Mouse (Mus musculus) adipocyte (in vitro differentiated cells): ENCODE results near the gene Tmem199.
"Not testable (repeated sequence)": the region's sequence is repeated elsewhere in the genome, so short reads cannot be mapped to it uniquely, and the experiment has no call there.

Experiments
- DNase-seq: peaks from one replicate; pipeline ENCODE4 v3.0.0-alpha.2; 2016; ENCODE audit warnings: low spot score

Gene Tmem199

GRCm38 (mm10) chr11:78512025-78512957 is at the start of gene Tmem199, which contains the start of gene Poldip2:
TSS of gene Tmem199 (minus strand) at chr11:78512172.
TSS of gene Poldip2 (plus strand) at chr11:78512193.
- DNase-seq, result peak; percentile 93

DNA sequence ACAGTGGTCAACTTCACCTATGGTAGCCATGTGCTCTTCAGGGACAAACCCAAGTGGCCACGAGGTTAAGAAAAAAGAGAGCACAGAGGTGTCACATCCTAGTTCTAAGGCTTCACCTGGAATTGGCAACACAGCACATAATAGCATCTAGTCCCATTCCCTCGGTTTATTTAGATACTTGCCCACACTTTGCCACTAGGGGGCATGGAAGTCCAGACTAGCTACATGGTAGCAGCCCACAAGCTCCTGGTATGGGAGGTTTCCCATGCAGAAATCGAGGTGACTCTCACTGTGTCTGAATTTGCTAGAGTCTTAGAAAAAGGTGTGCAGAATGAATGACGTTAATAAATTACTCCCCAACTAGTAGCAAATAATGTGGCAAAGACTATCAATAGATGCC is 48.5 kb upstream of the Tmem199 start:
- DNase-seq, result peak; percentile 80

- no peak for DNase-seq
Observed at GRCm38 (mm10) chr11:78557241-78557640, 45.3 kb upstream of the Tmem199 start.

- DNase-seq, result no peak
Observed at GRCm38 (mm10) chr11:78556070-78556469, 44.1 kb upstream of the Tmem199 start.

DNA sequence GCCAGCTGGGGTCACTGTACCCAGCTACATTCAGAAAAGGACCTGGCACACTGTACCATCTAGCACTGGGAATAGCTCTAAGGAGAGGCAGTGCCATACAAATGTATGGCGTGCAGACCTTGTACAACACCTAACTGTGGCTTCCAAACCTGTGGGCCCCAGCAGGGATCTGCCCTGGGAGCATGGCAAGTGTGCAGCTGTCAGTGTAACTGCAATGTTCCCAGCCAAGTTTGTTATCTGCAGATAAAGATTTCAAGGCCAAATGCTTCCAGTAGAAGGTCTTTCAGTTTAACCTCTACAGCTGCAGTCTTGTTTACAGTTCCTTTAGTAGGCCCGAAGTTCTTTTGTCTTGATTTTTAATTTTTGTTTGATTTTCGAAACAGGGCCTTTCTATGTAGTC is 43.7 kb upstream of the Tmem199 start:
- DNase-seq, result no peak

DNA sequence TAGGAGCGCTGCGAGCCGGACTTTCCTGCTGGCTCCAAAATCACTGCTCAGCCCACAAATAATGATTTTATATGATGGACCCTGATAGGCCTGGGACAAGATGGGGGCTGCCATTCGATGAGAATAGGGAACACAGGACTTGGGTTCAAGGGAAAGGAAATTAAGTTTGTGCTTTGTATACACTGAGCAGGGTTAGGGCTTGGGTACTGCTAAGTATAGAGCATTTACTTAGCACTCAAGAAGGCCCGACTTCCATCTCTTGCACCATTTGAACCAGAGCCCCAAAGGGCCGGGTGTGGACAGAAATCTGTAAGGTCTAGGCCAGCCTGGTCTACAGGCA is 39.1 kb upstream of the Tmem199 start:
- no peak for DNase-seq

DNA sequence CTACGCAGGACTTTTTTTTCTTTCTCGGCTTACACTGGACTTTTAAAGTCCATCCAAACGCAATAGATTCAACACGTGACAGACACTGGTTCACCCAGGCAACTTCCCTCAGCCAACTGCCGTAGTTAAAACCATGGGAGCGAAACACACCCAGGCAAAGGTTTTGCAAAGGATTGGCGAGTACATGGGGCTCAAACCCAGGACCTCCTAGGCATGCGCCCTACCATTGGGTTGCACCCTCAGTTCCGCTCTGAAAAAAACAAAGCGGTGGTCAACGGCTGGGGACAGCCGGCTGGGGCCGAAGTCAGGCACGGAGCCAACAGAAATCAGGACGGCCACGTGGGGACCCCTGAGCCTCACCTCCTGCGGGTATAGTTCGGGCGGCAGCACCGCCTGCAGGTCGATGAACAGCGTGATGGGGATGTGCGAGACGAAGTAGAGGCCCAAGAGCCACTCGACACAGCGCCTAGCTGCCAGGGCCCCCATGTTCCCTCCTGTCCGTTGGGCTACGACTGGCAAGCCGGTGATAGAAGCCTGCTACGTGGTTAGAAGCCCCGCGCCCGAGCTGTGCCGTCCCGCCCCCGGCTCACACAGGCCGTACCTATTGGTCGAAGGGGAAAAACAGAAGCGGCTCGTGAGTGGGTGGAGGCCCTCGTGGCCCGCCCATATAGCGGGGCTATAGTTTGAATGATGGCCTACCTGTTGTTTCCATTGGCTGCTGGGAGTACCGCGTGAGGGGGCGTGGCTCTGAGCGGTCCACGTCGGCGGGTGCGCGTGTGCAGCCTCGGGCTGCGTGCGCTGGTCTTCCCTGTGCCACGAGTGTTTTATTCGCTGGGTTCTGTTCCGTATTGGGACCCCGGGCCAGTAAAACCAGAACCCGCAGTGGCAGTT is 38.4 kb upstream of the Tmem199 start, which contains the start of gene Tmem97:
TSS of gene Tmem97 (minus strand) at position 610 of the 891 bp plus-strand sequence.
- DNase-seq, result peak; percentile 97

DNA sequence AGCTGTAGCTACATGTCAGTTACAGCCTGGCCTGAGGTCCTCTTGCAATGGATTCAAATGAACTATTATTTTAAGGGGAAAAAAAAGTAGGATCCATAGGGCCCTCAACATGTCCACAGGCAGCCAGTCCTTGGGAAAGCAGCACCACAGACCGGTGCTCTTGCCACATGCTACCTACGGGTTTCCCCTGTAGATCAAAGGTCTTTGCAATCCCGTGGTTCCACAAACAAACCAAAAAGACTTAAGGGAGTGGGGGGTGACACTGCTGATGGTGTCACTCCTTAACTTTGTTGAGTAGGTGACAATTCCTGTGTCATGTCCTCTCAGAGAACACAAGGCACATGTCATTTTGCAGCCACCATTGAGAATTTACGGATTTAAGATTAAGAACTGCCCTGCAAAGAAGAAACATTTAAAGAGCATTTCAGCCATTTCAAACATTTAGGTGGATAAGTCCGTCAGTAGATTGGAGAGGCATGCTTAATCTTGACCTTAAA is 37.6 kb upstream of the Tmem199 start:
- DNase-seq, result peak; percentile 37

- peak; percentile 45 for DNase-seq
Observed at GRCm38 (mm10) chr11:78547718-78548460, 35.9 kb upstream of the Tmem199 start.

DNA sequence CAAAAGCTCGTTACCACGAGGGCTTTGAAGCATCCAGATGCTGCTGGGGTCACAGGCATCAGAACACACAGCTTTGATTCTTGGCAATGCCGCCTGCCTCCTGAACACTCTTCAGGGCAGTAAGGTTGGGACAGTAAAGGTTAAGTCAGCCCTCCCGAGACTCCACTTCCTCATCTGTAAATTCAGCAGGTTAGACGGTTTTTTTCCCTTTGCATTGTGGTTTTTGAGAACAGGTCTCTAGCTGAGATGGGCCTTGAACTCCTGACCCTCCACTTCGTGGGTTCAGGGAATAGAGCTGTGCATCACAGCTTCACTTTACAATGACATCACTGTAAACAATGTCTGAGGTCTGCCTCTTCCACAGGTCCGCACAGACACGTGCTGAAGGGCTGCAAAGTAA is 33.2 kb upstream of the Tmem199 start:
- no peak for DNase-seq

GRCm38 (mm10) chr11:78544449-78545111 is 32.6 kb upstream of the Tmem199 start:
- no peak for DNase-seq

DNA sequence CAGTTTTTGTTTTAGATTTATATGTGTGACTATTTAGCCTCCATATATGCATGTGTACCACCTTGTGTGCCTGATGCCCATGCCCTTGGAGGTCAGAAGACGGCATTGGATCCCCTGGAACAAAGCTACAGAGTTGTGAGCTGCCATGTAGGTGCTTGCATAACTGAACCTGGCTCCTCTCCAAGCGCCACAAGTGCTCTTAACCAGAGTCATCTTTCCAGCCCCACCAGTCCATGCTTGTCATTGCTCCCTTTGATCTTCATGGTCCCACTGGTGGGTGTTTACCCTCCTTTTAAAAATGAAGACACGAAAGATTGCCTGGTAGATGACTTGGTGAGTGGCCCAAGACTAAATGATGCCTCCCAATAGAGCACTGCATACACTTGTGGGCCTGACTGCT is 28.4 kb upstream of the Tmem199 start:
- DNase-seq, result no peak

- no peak for DNase-seq
Observed at GRCm38 (mm10) chr11:78536690-78537084, 24.7 kb upstream of the Tmem199 start.

DNA sequence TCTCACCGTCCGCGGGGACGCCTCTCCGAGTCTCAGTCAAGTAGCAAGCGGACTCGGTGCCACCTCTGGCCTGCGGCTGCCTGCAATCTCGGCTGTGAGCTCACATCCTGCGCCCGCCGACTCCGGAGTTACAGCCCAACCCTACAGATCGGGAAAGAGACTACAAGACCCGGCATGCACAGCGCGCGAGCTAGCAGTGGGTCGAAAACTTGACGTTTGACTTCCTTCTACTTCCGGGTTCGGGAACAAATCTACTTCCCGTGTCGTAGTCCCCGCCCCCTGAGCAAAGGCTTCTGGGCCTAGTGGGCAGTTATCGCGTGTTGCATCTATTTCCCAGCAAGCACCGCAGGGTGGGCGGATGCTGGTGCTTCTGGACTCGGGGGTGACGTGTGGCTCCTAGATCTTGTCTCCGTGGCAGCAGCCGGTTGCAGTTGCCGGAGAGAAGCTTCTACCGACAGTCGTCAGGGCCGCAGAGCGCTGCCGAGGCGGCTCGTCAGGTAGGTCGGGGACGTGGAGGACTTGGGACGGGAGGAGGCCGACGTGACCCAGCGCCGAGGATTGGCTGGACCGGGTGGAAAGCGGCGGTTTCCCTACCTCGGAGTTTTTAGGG is 24.2 kb upstream of the Tmem199 start, which contains the start of the genes Tnfaip1 and Ift20:
TSS of gene Tnfaip1 (minus strand) at position 253 of the 610 bp plus-strand sequence.
TSS of gene Ift20 (plus strand) at position 282 of the 610 bp plus-strand sequence.
- peak; percentile 99 for DNase-seq

DNA sequence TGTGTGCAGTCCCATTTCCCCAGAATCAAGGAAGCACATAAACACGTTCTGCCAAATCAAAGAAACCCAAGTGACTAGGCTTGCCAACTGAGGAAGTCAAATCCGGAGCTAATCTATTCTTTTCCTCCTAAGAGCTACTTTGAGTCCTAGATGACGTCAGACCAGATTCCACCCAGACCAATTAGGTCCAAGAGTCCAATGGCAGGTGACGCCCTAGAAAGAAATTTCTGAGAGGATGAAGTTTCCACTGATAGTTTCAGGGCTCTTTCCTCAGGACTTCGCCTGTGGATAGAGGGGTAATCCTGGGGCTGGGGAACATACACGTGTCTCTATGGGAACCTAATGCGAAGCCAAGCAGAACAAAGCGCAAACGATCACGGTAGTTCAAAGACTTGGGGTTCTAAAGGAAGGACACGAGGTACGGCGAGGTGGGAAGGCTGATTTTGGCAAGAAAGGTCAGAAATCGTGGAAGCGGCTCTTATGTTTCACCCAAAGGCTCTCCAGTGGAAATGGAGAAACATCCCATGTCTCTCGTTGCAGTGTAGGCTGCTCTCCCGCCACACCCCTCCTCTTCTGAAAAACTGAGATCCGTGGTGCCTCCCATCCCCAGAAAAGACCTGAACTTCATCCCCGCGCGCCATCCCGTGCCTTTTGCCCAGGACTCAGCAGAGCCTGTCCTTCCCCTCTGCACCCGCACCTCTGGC is 23.6 kb upstream of the Tmem199 start:
- peak; percentile 48 for DNase-seq

GRCm38 (mm10) chr11:78534516-78534915 is 22.5 kb upstream of the Tmem199 start:
- no peak for DNase-seq

DNA sequence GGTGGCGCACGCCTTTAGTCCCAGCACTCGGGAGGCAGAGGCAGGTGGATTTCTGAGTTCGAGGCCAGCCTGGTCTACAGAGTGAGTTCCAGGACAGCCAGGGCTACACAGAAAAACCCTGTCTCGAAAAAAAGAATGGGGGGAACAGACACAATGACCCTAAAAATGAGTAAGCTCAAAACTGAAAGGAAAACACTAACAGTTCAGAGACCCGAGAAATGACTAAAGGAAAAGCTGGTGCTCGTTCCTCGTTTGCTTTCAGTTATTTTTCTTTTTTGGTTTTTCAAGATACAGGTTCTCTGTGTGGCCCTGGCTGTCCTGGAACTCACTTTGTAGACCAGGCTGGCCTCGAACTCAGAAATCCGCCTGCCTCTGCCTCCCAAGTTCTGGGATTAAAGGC is 19.5 kb upstream of the Tmem199 start:
- not testable (repeated sequence) for DNase-seq

GRCm38 (mm10) chr11:78531046-78531445 is 19.1 kb upstream of the Tmem199 start:
- no peak for DNase-seq

GRCm38 (mm10) chr11:78530001-78530400 is 18.0 kb upstream of the Tmem199 start:
- DNase-seq, result no peak

DNA sequence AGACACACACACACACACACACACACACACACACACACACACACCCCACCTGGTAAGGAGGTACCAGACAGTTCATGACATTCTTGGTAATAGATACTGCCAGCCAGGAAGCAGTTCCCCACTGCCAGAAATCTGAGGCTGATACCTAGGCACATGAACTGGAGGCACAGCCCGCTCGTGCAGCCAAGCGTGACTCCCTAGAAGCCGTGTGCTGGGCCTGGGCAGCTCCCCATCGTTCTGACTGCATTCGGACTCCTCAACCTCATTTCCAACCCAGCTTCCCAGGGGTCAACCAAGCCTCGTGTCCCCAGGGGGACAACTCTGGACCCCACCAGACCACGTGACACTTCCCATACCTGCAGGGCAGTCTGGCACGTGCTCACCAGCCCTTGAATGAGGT is 16.7 kb upstream of the Tmem199 start:
- no peak for DNase-seq
